Mouse (Mus musculus): Measurements from ENCODE around the gene Bicc1. TPM values are rescaled to one million over a fixed set of nuclear protein-coding genes. Genes with fewer than 3 reads are reported as not detected.

The Bicc1 gene
- polyA plus RNA-seq, 1 experiment from 2014 or later: 7.0 TPM

DNA sequence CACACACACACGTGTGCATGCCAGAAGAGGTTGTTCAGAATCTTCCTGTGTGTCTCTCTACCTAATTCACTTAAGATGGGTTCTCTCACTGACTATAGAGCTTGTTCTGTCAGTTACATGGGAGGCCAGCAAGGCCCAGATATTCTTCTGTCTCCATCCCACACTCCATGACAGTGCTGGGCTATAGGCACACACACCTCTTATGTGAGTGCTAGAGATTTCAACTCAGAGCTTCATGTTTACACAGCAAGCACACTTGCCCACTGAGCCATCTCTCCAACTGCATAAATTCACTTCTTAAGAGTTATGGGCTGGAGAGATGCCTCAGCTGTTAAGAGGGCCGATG lies 20.7 kb downstream of the Bicc1 start:
- H3K9ac ChIP-seq (ENCODE audit: low read length): no peak overlapping the region
- H3K4me1 ChIP-seq (replicated peaks; ENCODE audit: control insufficient read depth, insufficient read depth, low read length): 0 out of 2 replicates have a peak, but pooled peaks cover 2% of the 10 kb centered on the region
- H3K9me3 ChIP-seq (ENCODE audit: control insufficient read depth, low read length): no peaks in the 10 kb centered on the region; the same call in 1 of the 2 replicates
- no peaks in the 10 kb centered on the region for H3K36me3 ChIP-seq (ENCODE audit: control insufficient read depth, insufficient read depth, low read length)
- no peak overlapping the region for H3K27ac ChIP-seq (ENCODE audit: low read depth, low read length)
- DNase-seq (ENCODE audit: low spot score): no peak
- 98% methylated on average over 2 of the region's 2 CpGs for WGBS
- no peak for ATAC-seq (replicated peaks; ENCODE audit: low FRiP score)
- H3K27me3 ChIP-seq (ENCODE audit: control insufficient read depth, insufficient read depth, low read length): no peaks in the 10 kb centered on the region
- H3K4me3 ChIP-seq (ENCODE audit: low read depth, low read length): no peak overlapping the region
- no peak overlapping the region for H3K4me2 ChIP-seq (ENCODE audit: low read depth, low read length, severe bottlenecking)

DNA sequence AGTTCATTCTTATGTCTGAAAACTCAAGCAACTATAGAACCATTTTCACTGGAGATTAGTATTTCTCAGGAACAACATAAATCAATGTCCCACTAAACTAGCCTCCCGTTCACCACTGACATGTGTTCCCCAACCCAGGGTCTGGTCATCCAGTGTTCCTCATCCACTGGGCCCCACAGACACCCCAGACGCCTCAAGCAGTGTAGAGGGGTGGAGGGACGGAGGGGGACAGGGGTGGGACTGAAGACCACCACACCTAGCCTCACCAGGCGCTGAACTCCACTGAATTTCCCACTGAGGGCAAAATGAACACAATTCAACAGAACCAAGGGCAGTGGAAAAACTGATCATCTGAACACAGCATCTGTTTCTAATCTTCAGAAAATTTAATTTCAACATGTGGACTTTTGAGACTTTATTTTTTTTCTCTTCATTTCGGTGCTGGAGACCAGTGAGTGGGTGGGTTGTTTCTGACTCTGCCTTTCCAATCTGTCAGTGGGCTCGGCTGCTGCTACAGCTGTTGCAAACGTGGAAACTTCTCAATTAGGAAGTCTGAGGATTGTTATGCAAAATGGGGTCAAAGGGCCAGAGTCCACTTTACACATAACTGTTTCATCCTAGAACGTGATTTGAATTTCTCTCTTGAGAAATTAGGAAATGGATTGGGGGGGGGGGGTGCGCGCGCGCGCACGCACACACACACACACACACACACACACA lies 21.2 kb downstream of the Bicc1 start:
- Histone ChIP-seq H3K27me3 (ENCODE audit: control insufficient read depth, insufficient read depth, low read length) (no peaks in the 10 kb centered on the region), H3K4me1 (replicated peaks; ENCODE audit: control insufficient read depth, insufficient read depth, low read length) (0 out of 2 replicates have a peak, but pooled peaks cover 2% of the 10 kb centered on the region), H3K36me3 (ENCODE audit: control insufficient read depth, insufficient read depth, low read length) (no peaks in the 10 kb centered on the region), H3K27ac (ENCODE audit: low read depth, low read length) (no peak overlapping the region), H3K4me2 (ENCODE audit: low read depth, low read length, severe bottlenecking) (no peak overlapping the region), H3K4me3 (ENCODE audit: low read depth, low read length) (no peak overlapping the region), H3K9me3 (ENCODE audit: control insufficient read depth, low read length) (no peaks in the 10 kb centered on the region; the same call in 1 of the 2 replicates), H3K9ac (ENCODE audit: low read length) (no peak overlapping the region)
- no peak for ATAC-seq (replicated peaks; ENCODE audit: low FRiP score)
- 66% methylated on average over 13 of the region's 14 CpGs for WGBS
- no peak for DNase-seq (ENCODE audit: low spot score)

- no peaks in the 10 kb centered on the region for H3K9me3 ChIP-seq (ENCODE audit: control insufficient read depth, low read length)
- no peak overlapping the region for H3K9ac ChIP-seq (ENCODE audit: low read length)
- DNase-seq (ENCODE audit: low spot score): no peak
- H3K27me3 ChIP-seq (ENCODE audit: control insufficient read depth, insufficient read depth, low read length): no peaks in the 10 kb centered on the region
- no peak overlapping the region for H3K27ac ChIP-seq (ENCODE audit: low read depth, low read length)
- H3K4me3 ChIP-seq (ENCODE audit: low read depth, low read length): no peak overlapping the region
- 0 out of 2 replicates have a peak, but pooled peaks cover 2% of the 10 kb centered on the region for H3K4me1 ChIP-seq (replicated peaks; ENCODE audit: control insufficient read depth, insufficient read depth, low read length)
- no peaks in the 10 kb centered on the region for H3K36me3 ChIP-seq (ENCODE audit: control insufficient read depth, insufficient read depth, low read length)
- no peak for ATAC-seq (replicated peaks; ENCODE audit: low FRiP score)
- no peak overlapping the region for H3K4me2 ChIP-seq (ENCODE audit: low read depth, low read length, severe bottlenecking)
- WGBS: 95% methylated on average over 9 of the region's 9 CpGs
Measured at GRCm38 (mm10) chr10:71137606-71138005, 21.9 kb downstream of the Bicc1 start.

DNA sequence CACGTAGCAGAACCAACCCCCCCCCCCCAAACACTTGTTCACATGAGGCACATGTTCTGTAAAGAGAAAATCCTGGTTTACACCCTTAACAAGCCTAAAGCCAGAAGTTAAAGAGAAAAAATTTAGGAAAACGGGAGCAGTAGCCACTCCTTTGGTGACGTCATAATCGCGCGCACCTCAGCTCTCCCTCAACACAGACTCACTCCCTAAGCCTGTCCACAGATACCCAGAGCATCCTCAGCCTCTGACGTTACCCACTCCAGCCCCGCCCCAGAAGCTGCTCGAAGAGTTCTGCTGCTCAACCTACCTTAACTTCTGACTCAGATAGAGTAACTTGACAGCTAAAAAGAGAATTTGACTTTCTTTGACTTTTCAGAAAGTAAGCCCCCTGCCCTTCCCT lies 28.2 kb downstream of the Bicc1 start:
- DNase-seq (ENCODE audit: low spot score) (no peak), ATAC-seq (replicated peaks; ENCODE audit: low FRiP score) (no peak)
- Histone ChIP-seq H3K9ac (ENCODE audit: low read length) (no peak overlapping the region), H3K4me1 (replicated peaks; ENCODE audit: control insufficient read depth, insufficient read depth, low read length) (no peaks in the 10 kb centered on the region), H3K4me2 (ENCODE audit: low read depth, low read length, severe bottlenecking) (no peak overlapping the region), H3K36me3 (ENCODE audit: control insufficient read depth, insufficient read depth, low read length) (no peaks in the 10 kb centered on the region), H3K9me3 (ENCODE audit: control insufficient read depth, low read length) (no peaks in the 10 kb centered on the region), H3K27ac (ENCODE audit: low read depth, low read length) (no peak overlapping the region), H3K27me3 (ENCODE audit: control insufficient read depth, insufficient read depth, low read length) (no peaks in the 10 kb centered on the region), H3K4me3 (ENCODE audit: low read depth, low read length) (no peak overlapping the region)
- 67% methylated on average over 9 of the region's 9 CpGs for WGBS

DNA sequence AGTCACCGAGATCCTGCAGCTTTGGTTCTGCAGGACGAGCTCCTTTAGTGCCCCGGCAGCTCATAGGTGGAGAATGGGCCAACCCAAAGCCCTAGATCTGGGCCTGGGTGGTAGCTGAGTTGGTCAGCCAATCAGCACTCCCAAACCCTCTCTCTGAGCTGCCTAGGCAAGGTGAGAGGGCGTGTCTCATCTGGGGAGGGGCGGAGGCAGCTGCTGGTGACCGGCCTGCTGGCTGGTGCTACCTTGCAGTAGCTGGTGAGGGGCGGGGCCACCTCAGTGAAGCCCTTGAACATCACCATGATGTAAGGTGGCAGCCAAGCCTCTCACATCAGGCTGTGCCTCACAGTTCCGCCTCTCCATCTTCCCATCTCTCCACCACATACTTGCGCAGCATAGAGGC lies 29.2 kb downstream of the Bicc1 start:
- Histone ChIP-seq H3K27me3 (ENCODE audit: control insufficient read depth, insufficient read depth, low read length) (no peaks in the 10 kb centered on the region), H3K9me3 (ENCODE audit: control insufficient read depth, low read length) (no peaks in the 10 kb centered on the region), H3K4me2 (ENCODE audit: low read depth, low read length, severe bottlenecking) (no peak overlapping the region), H3K9ac (ENCODE audit: low read length) (no peak overlapping the region), H3K4me3 (ENCODE audit: low read depth, low read length) (no peak overlapping the region), H3K27ac (ENCODE audit: low read depth, low read length) (no peak overlapping the region), H3K36me3 (ENCODE audit: control insufficient read depth, insufficient read depth, low read length) (no peaks in the 10 kb centered on the region), H3K4me1 (replicated peaks; ENCODE audit: control insufficient read depth, insufficient read depth, low read length) (no peaks in the 10 kb centered on the region)
- 76% methylated on average over 9 of the region's 9 CpGs for WGBS
- ATAC-seq (replicated peaks; ENCODE audit: low FRiP score) (no peak), DNase-seq (ENCODE audit: low spot score) (no peak)

- 60% methylated on average over 8 of the region's 8 CpGs for WGBS
- no peaks in the 10 kb centered on the region for H3K36me3 ChIP-seq (ENCODE audit: control insufficient read depth, insufficient read depth, low read length)
- no peak for ATAC-seq (replicated peaks; ENCODE audit: low FRiP score)
- no peak overlapping the region for H3K9ac ChIP-seq (ENCODE audit: low read length)
- no peaks in the 10 kb centered on the region for H3K27me3 ChIP-seq (ENCODE audit: control insufficient read depth, insufficient read depth, low read length)
- no peaks in the 10 kb centered on the region for H3K9me3 ChIP-seq (ENCODE audit: control insufficient read depth, low read length)
- no peaks in the 10 kb centered on the region for H3K4me1 ChIP-seq (replicated peaks; ENCODE audit: control insufficient read depth, insufficient read depth, low read length)
- no peak overlapping the region for H3K27ac ChIP-seq (ENCODE audit: low read depth, low read length)
- DNase-seq (ENCODE audit: low spot score): no peak
- no peak overlapping the region for H3K4me3 ChIP-seq (ENCODE audit: low read depth, low read length)
- no peak overlapping the region for H3K4me2 ChIP-seq (ENCODE audit: low read depth, low read length, severe bottlenecking)
Measured at GRCm38 (mm10) chr10:71127951-71128331, 31.6 kb downstream of the Bicc1 start.

- no peak for DNase-seq (ENCODE audit: low spot score)
Measured at GRCm38 (mm10) chr10:71127278-71127950, 32.1 kb downstream of the Bicc1 start.

GRCm38 (mm10) chr10:71123974-71124373 lies 35.5 kb downstream of the Bicc1 start:
- no peaks in the 10 kb centered on the region for H3K27me3 ChIP-seq (ENCODE audit: control insufficient read depth, insufficient read depth, low read length)
- no peaks in the 10 kb centered on the region for H3K36me3 ChIP-seq (ENCODE audit: control insufficient read depth, insufficient read depth, low read length)
- 59% methylated on average over 3 of the region's 3 CpGs for WGBS
- H3K4me3 ChIP-seq (ENCODE audit: low read depth, low read length): no peak overlapping the region
- DNase-seq (ENCODE audit: low spot score): no peak
- H3K9me3 ChIP-seq (ENCODE audit: control insufficient read depth, low read length): no peaks in the 10 kb centered on the region
- H3K4me1 ChIP-seq (replicated peaks; ENCODE audit: control insufficient read depth, insufficient read depth, low read length): no peaks in the 10 kb centered on the region
- H3K27ac ChIP-seq (ENCODE audit: low read depth, low read length): no peak overlapping the region
- H3K4me2 ChIP-seq (ENCODE audit: low read depth, low read length, severe bottlenecking): no peak overlapping the region
- ATAC-seq (replicated peaks; ENCODE audit: low FRiP score): no peak
- no peak overlapping the region for H3K9ac ChIP-seq (ENCODE audit: low read length)

More at GRCm38 (mm10) chr10:71127278-71127950, 32.1 kb downstream of the Bicc1 start:
- no peak overlapping the region for H3K9ac ChIP-seq (ENCODE audit: low read length)
- H3K4me1 ChIP-seq (replicated peaks; ENCODE audit: control insufficient read depth, insufficient read depth, low read length): no peaks in the 10 kb centered on the region
- no peaks in the 10 kb centered on the region for H3K36me3 ChIP-seq (ENCODE audit: control insufficient read depth, insufficient read depth, low read length)
- no peak overlapping the region for H3K4me3 ChIP-seq (ENCODE audit: low read depth, low read length)
- H3K9me3 ChIP-seq (ENCODE audit: control insufficient read depth, low read length): no peaks in the 10 kb centered on the region
- H3K27ac ChIP-seq (ENCODE audit: low read depth, low read length): no peak overlapping the region
- 77% methylated on average over 13 of the region's 13 CpGs for WGBS
- no peak overlapping the region for H3K4me2 ChIP-seq (ENCODE audit: low read depth, low read length, severe bottlenecking)
- ATAC-seq (replicated peaks; ENCODE audit: low FRiP score): no peak
- H3K27me3 ChIP-seq (ENCODE audit: control insufficient read depth, insufficient read depth, low read length): no peaks in the 10 kb centered on the region

GRCm38 (mm10) chr10:71123395-71123794 lies 36.1 kb downstream of the Bicc1 start:
- H3K4me3 ChIP-seq (ENCODE audit: low read depth, low read length): no peak overlapping the region
- no peaks in the 10 kb centered on the region for H3K36me3 ChIP-seq (ENCODE audit: control insufficient read depth, insufficient read depth, low read length)
- DNase-seq (ENCODE audit: low spot score) (no peak), ATAC-seq (replicated peaks; ENCODE audit: low FRiP score) (no peak)
- 71% methylated on average over 4 of the region's 4 CpGs for WGBS
- no peaks in the 10 kb centered on the region for H3K27me3 ChIP-seq (ENCODE audit: control insufficient read depth, insufficient read depth, low read length)
- no peak overlapping the region for H3K27ac ChIP-seq (ENCODE audit: low read depth, low read length)
- no peak overlapping the region for H3K9ac ChIP-seq (ENCODE audit: low read length)
- H3K4me1 ChIP-seq (replicated peaks; ENCODE audit: control insufficient read depth, insufficient read depth, low read length): no peaks in the 10 kb centered on the region
- H3K9me3 ChIP-seq (ENCODE audit: control insufficient read depth, low read length): no peaks in the 10 kb centered on the region
- H3K4me2 ChIP-seq (ENCODE audit: low read depth, low read length, severe bottlenecking): no peak overlapping the region
